Mouse (Mus musculus) bone marrow, adult 2 months (tissue): ENCODE measurements around the gene Dld. TPM values are rescaled to one million over a fixed set of nuclear protein-coding genes. Genes with fewer than 3 reads are reported as not detected.
A peak's percentile ranks its signal among the peaks of the same experiment; 100 is the strongest.

Experiments used
- H3K27ac ChIP-seq: fragments of 200-500 bp; 2 replicates; pipeline ENCODE4 v1.5.1; 2012; ENCODE audit warnings: low read depth, mild to moderate bottlenecking, control low read depth, inconsistent platforms, low read length; ENCODE audit not compliant: control insufficient read depth, poor library complexity, insufficient read depth
- H3K4me1 ChIP-seq: fragments of 200-500 bp; 2 replicates; pipeline ENCODE4 v1.6.1; 2011; ENCODE audit warnings: low read length; ENCODE audit not compliant: control insufficient read depth, insufficient read depth
- H3K4me3 ChIP-seq: fragments of 200-500 bp; replicated peaks from 2 replicates; pipeline ENCODE3; 2011; ENCODE audit warnings: mild to moderate bottlenecking, low read depth, low read length, control low read depth; ENCODE audit not compliant: control insufficient read depth
- CTCF ChIP-seq: fragments of 200-500 bp; IDR thresholded peaks from 2 replicates; pipeline ENCODE4 v1.5.1; 2011; ENCODE audit warnings: low read length, control low read depth; ENCODE audit not compliant: control insufficient read depth, insufficient read depth
- POLR2A ChIP-seq: fragments of 200-500 bp; IDR thresholded peaks from 2 replicates; pipeline ENCODE4 v1.6.1; 2011; ENCODE audit warnings: low read depth, mild to moderate bottlenecking, control low read depth, low read length, borderline replicate concordance; ENCODE audit not compliant: control insufficient read depth
- WGBS: fragments of 180-500 bp; shearing (Covaris S2); methylation state at CpG from one replicate; pipeline ENCODE4 v1.1.7; 2018; 5-methylcytosine and 5-hydroxymethylcytosine counted together
- polyA plus RNA-seq: library from polyadenylated mRNA; stranded (reverse); fragments of >200 nt; gene quantifications from 2 replicates; pipeline ENCODE4 v1.2.4, GENCODE M21; 2011; ENCODE audit warnings: low replicate concordance; ENCODE audit not compliant: missing spikeins, insufficient read depth, insufficient read length

Dld gene
- polyA plus RNA-seq, 1 experiment, result 46.6 TPM

DNA sequence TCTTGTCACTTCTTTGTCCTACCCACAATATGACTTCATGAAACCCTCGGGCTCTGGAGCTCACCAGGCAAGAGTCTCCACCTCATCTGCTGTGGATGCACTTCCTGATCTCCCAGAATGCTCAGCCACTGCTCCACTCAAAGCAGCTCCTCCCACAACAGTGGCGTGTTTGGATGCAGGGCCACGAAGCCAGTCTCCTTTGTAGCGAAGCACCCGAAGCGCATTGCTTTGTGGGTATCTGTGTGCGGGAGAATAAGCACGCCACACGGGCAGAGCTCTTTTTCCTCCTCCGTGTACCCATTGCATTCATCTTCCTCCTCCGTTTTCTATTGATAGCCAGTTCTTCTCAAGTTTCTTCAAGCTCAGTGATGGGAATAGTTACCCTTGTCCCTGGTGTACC is 26.0 kb upstream of the Dld start:
- 71% methylated on average over 11 of the region's 11 CpGs for WGBS
- no peak for TF ChIP-seq POLR2A
- H3K4me3 ChIP-seq, result no peak overlapping the region
- no peak overlapping the region for H3K27ac ChIP-seq
- H3K4me1 ChIP-seq, result peaks cover 2% of the 10 kb centered on the region; the same call in 1 of the 2 replicates

- Histone ChIP-seq H3K4me3 (no peak overlapping the region), H3K27ac (no peak overlapping the region), H3K4me1 (peaks cover 2% of the 10 kb centered on the region; the same call in 1 of the 2 replicates)
- no peak for TF ChIP-seq CTCF
- TF ChIP-seq POLR2A, result no peak
- WGBS, result 17% methylated on average over 13 of the region's 13 CpGs
Observed at GRCm38 (mm10) chr12:31376326-31376950, 25.2 kb upstream of the Dld start.

DNA sequence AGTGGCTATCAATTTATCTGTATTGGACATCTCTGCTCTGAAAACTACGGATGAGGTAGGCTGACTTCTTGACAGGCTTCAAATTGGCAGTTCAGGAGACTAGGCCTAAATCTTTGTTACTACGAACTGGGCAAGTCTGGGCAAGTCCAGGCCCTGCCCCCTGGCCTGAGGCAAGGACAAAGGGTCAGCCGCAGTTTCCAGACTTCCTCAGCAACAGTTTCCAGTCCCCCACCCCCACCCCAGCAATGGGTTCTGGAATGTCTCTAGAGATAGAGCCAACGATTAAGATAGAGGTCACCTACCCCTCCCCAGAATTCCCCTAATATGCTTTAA is 24.0 kb upstream of the Dld start:
- Histone ChIP-seq H3K4me3 (no peak overlapping the region), H3K27ac (no peak overlapping the region), H3K4me1 (peaks cover 2% of the 10 kb centered on the region; the same call in 1 of the 2 replicates)
- TF ChIP-seq CTCF (no peak), POLR2A (no peak)
- 70% methylated on average over 4 of the region's 4 CpGs for WGBS

- TF ChIP-seq POLR2A (no peak), CTCF (peak; percentile 76)
- H3K4me3 ChIP-seq, result no peak overlapping the region
- H3K27ac ChIP-seq, result no peak overlapping the region
- peaks cover 2% of the 10 kb centered on the region; the same call in 1 of the 2 replicates for H3K4me1 ChIP-seq
- 32% methylated on average over 9 of the region's 9 CpGs for WGBS
Observed at GRCm38 (mm10) chr12:31374603-31375282, 23.5 kb upstream of the Dld start.

DNA sequence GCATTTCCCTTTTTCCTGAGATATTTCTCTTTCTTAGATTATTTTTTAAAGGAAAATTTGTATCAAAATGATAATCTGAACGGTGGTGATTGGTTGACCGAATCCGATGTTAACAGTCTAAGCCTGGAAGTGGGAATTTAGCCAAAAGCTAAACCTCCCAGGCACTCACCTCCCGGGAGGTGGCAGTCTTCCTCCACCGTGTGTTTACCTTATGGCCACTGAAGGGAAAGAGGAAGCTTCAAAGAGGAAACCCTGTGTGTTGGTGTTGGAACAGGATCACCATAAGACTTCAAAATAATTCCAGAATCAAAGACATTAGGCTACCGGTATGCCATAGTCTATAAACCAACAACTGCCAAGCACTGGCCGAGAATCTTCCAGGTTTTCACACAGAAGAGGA is 18.4 kb upstream of the Dld start:
- 62% methylated on average over 7 of the region's 7 CpGs for WGBS
- no peak overlapping the region for H3K4me3 ChIP-seq
- H3K27ac ChIP-seq, result no peak overlapping the region
- TF ChIP-seq POLR2A (no peak), CTCF (peak; percentile 27; the same call in 1 of the 2 replicates)
- H3K4me1 ChIP-seq, result no peaks in the 10 kb centered on the region

- Histone ChIP-seq H3K4me3 (no peak overlapping the region), H3K27ac (no peak overlapping the region), H3K4me1 (no peaks in the 10 kb centered on the region)
- TF ChIP-seq CTCF (no peak), POLR2A (no peak)
- WGBS, result 75% methylated on average over 1 of the region's 1 CpGs
Observed at GRCm38 (mm10) chr12:31369118-31369517, 17.9 kb upstream of the Dld start.

GRCm38 (mm10) chr12:31367721-31368120 is 16.5 kb upstream of the Dld start:
- TF ChIP-seq CTCF (no peak), POLR2A (no peak)
- no peaks in the 10 kb centered on the region for H3K4me1 ChIP-seq
- no peak overlapping the region for H3K27ac ChIP-seq
- 84% methylated on average over 5 of the region's 5 CpGs for WGBS
- H3K4me3 ChIP-seq, result no peak overlapping the region

DNA sequence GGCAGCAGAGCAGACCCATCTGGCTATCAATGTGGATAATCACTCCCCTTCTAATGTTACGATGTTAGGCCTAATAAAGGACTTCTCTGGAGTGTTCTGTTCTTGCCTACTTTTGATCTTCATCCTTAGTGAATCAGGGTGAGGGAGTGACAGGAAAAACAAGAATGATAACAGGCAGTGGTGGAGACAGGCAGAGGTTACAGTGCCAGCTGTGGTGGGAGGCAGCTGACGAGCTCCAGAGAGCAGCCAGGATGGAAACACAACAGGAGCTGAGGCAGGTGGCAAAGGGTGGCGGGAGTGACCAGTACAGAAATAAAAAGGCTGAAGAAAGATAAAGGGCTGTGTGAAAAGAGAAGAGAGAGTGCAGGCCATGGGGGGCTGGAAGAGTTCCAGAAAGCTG is 15.2 kb upstream of the Dld start:
- 78% methylated on average over 3 of the region's 3 CpGs for WGBS
- Histone ChIP-seq H3K4me1 (no peaks in the 10 kb centered on the region), H3K27ac (no peak overlapping the region), H3K4me3 (no peak overlapping the region)
- TF ChIP-seq POLR2A, result no peak
- no peak for TF ChIP-seq CTCF

DNA sequence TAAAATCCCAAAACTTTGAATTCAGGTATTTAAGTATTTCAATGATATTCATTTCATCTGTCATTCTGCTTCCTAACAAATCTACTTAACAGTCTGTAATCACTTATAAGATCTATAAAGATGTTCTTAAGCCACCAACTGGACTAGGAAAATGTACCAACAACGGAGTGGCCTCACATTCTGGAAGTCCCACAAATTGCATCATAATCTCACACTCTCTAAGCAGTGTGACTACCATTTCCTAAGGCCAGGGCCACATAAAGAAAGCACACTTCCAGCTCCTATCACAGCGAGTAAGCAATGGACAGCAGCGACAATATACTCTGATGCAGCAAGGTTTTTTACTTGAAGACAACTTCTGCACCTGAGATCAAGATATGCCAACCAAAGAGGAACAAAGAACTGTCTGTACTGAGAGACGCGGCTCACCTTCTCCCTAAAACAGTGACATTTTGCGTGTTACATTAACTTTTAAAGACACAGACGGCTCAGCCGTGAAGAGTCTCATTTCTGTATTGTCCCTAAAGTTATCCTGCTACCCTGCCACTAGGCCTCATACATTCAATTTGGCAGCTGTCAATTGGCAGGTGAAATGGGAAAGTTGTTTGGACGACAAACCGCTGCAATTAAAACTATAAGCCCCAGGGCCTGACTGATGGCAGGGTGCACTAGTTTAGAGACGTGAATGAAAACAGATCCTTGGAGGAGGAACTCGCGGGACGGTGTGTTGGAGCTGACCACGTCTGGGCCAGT is 886 bp downstream of the Dld start:
- peaks cover 1% of the 10 kb centered on the region for H3K4me1 ChIP-seq
- H3K4me3 ChIP-seq, result peak overlapping the region; percentile 98
- WGBS, result 10% methylated on average over 15 of the region's 15 CpGs
- TF ChIP-seq CTCF (no peak), POLR2A (no peak)
- H3K27ac ChIP-seq, result peak overlapping the region; percentile 83; the same call in 1 of the 2 replicates
